Mouse (Mus musculus) heart, embryonic 16.5 days (tissue): ENCODE results near the gene Rab11fip4. TPM values are rescaled to one million over a fixed set of nuclear protein-coding genes. Genes with fewer than 3 reads are reported as not detected.

Experiments used
- ATAC-seq: fragments of 200-750 bp; cut with Nextera tagmentation; replicated peaks from 2 replicates; pipeline ENCODE4 v1.8.0; 2017; ENCODE audit warnings: moderate number of reproducible peaks; ENCODE audit not compliant: insufficient read depth, low FRiP score; ENCODE audit errors: extremely low read depth
- H3K27ac ChIP-seq: fragments of 300-500 bp; sonication (generic); 2 replicates; pipeline ENCODE4 v1.5.1; 2014; ENCODE audit warnings: mild to moderate bottlenecking, low read length, control low read depth, moderate library complexity
- H3K27me3 ChIP-seq: fragments of 300-500 bp; sonication (generic); 2 replicates; pipeline ENCODE4 v1.6.1; 2014; ENCODE audit warnings: low read length, mixed read lengths; ENCODE audit not compliant: control insufficient read depth, insufficient read depth
- H3K36me3 ChIP-seq: fragments of 300-500 bp; sonication (generic); 2 replicates; pipeline ENCODE4 v1.6.1; 2014; ENCODE audit not compliant: control insufficient read depth, insufficient read depth
- H3K4me1 ChIP-seq: fragments of 300-500 bp; sonication (generic); 2 replicates; pipeline ENCODE4 v1.6.1; 2014; ENCODE audit warnings: low read length, mixed read lengths; ENCODE audit not compliant: control insufficient read depth, insufficient read depth
- H3K4me2 ChIP-seq: fragments of 300-500 bp; sonication (generic); 2 replicates; pipeline ENCODE4 v1.6.1; 2014; ENCODE audit warnings: low read depth, mild to moderate bottlenecking, control low read depth, low read length
- H3K4me3 ChIP-seq: fragments of 300-500 bp; sonication (generic); 2 replicates; pipeline ENCODE4 v1.5.1; 2014; ENCODE audit warnings: mild to moderate bottlenecking, control low read depth, low read length
- H3K9ac ChIP-seq: fragments of 300-500 bp; sonication (generic); 2 replicates; pipeline ENCODE4 v1.6.1; 2014; ENCODE audit warnings: low read length, control low read depth
- H3K9me3 ChIP-seq: fragments of 300-500 bp; sonication (generic); replicated peaks from 2 replicates; pipeline ENCODE4 v1.6.1; 2016; ENCODE audit warnings: low read length; ENCODE audit not compliant: control insufficient read depth
- WGBS: fragments of 180-500 bp; shearing (Covaris S2); extraction: QIAGEN DNeasy Blood & Tissue Kit; methylation state at CpG from one replicate; pipeline ENCODE4 v1.1.7; 2014; 5-methylcytosine and 5-hydroxymethylcytosine counted together
- polyA plus RNA-seq: library from polyadenylated mRNA; unstranded; fragments of >200 nt; fragmentation: Nextera tagmentation; extraction: Ambion mirVana; gene quantifications from 2 replicates; pipeline ENCODE4 v1.2.1, GENCODE M21; 2015

The Rab11fip4 gene
- polyA plus RNA-seq, 1 experiment from 2014 or later: 2.7 TPM

- ATAC-seq: no peak
- H3K4me2 ChIP-seq: no peak overlapping the region
- no peaks in the 10 kb centered on the region for H3K36me3 ChIP-seq
- 61% methylated on average over 6 of the region's 6 CpGs for WGBS
- no peaks in the 10 kb centered on the region for H3K9me3 ChIP-seq
- H3K9ac ChIP-seq: no peak overlapping the region
- no peak overlapping the region for H3K4me3 ChIP-seq
- H3K27me3 ChIP-seq: no peaks in the 10 kb centered on the region
- peaks cover 15% of the 10 kb centered on the region for H3K4me1 ChIP-seq
- no peak overlapping the region for H3K27ac ChIP-seq
Observed at GRCm38 (mm10) chr11:79675994-79676393, 85.0 kb downstream of the Rab11fip4 start.

GRCm38 (mm10) chr11:79676483-79676967 is 85.5 kb downstream of the Rab11fip4 start:
- Histone ChIP-seq H3K4me3 (no peak overlapping the region), H3K27ac (no peak overlapping the region), H3K4me1 (peaks cover 15% of the 10 kb centered on the region), H3K9ac (no peak overlapping the region), H3K9me3 (no peaks in the 10 kb centered on the region), H3K27me3 (no peaks in the 10 kb centered on the region), H3K4me2 (no peak overlapping the region), H3K36me3 (no peaks in the 10 kb centered on the region)
- WGBS: 78% methylated on average over 2 of the region's 2 CpGs
- ATAC-seq: no peak

- no peak overlapping the region for H3K4me2 ChIP-seq
- H3K36me3 ChIP-seq: no peaks in the 10 kb centered on the region
- no peak overlapping the region for H3K9ac ChIP-seq
- H3K27me3 ChIP-seq: no peaks in the 10 kb centered on the region
- H3K9me3 ChIP-seq: no peaks in the 10 kb centered on the region
- no peak overlapping the region for H3K27ac ChIP-seq
- ATAC-seq: no peak
- no peak overlapping the region for H3K4me3 ChIP-seq
- WGBS: 75% methylated on average over 9 of the region's 9 CpGs
- H3K4me1 ChIP-seq: peaks cover 15% of the 10 kb centered on the region
Observed at GRCm38 (mm10) chr11:79677402-79677801, 86.4 kb downstream of the Rab11fip4 start.

GRCm38 (mm10) chr11:79678363-79679153 is 87.5 kb downstream of the Rab11fip4 start:
- Histone ChIP-seq H3K4me2 (no peak overlapping the region), H3K4me1 (peaks cover 15% of the 10 kb centered on the region), H3K9me3 (no peaks in the 10 kb centered on the region), H3K9ac (no peak overlapping the region), H3K27me3 (no peaks in the 10 kb centered on the region), H3K36me3 (no peaks in the 10 kb centered on the region), H3K4me3 (no peak overlapping the region), H3K27ac (no peak overlapping the region)
- no peak for ATAC-seq
- 75% methylated on average over 20 of the region's 20 CpGs for WGBS

GRCm38 (mm10) chr11:79679929-79680328 is 88.9 kb downstream of the Rab11fip4 start:
- Histone ChIP-seq H3K27ac (no peak overlapping the region), H3K36me3 (no peaks in the 10 kb centered on the region), H3K27me3 (no peaks in the 10 kb centered on the region), H3K4me1 (peaks cover 8% of the 10 kb centered on the region), H3K9me3 (no peaks in the 10 kb centered on the region), H3K9ac (no peak overlapping the region), H3K4me3 (no peak overlapping the region), H3K4me2 (no peak overlapping the region)
- ATAC-seq: no peak
- WGBS: 51% methylated on average over 5 of the region's 5 CpGs

GRCm38 (mm10) chr11:79680559-79680958 is 89.5 kb downstream of the Rab11fip4 start:
- H3K4me1 ChIP-seq: peaks cover 1% of the 10 kb centered on the region; the same call in 1 of the 2 replicates
- H3K27me3 ChIP-seq: no peaks in the 10 kb centered on the region
- no peaks in the 10 kb centered on the region for H3K36me3 ChIP-seq
- H3K27ac ChIP-seq: no peak overlapping the region
- H3K4me3 ChIP-seq: no peak overlapping the region
- H3K4me2 ChIP-seq: no peak overlapping the region
- H3K9ac ChIP-seq: no peak overlapping the region
- no peaks in the 10 kb centered on the region for H3K9me3 ChIP-seq
- WGBS: 80% methylated on average over 11 of the region's 11 CpGs
- no peak for ATAC-seq

- Histone ChIP-seq H3K36me3 (no peaks in the 10 kb centered on the region), H3K4me1 (no peaks in the 10 kb centered on the region), H3K9ac (no peak overlapping the region), H3K9me3 (no peaks in the 10 kb centered on the region), H3K27me3 (no peaks in the 10 kb centered on the region), H3K27ac (no peak overlapping the region), H3K4me3 (no peak overlapping the region), H3K4me2 (no peak overlapping the region)
- WGBS: 76% methylated on average over 5 of the region's 5 CpGs
- ATAC-seq: no peak
Observed at GRCm38 (mm10) chr11:79681182-79681581, 90.2 kb downstream of the Rab11fip4 start.

- H3K27me3 ChIP-seq: no peaks in the 10 kb centered on the region
- H3K4me2 ChIP-seq: no peak overlapping the region
- 57% methylated on average over 3 of the region's 3 CpGs for WGBS
- H3K36me3 ChIP-seq: no peaks in the 10 kb centered on the region
- no peaks in the 10 kb centered on the region for H3K9me3 ChIP-seq
- H3K4me1 ChIP-seq: no peaks in the 10 kb centered on the region
- no peak for ATAC-seq
- no peak overlapping the region for H3K9ac ChIP-seq
- H3K27ac ChIP-seq: no peak overlapping the region
- H3K4me3 ChIP-seq: no peak overlapping the region
Observed at GRCm38 (mm10) chr11:79681798-79682197, 90.8 kb downstream of the Rab11fip4 start.

- no peaks in the 10 kb centered on the region for H3K27me3 ChIP-seq
- no peak overlapping the region for H3K27ac ChIP-seq
- H3K4me1 ChIP-seq: no peaks in the 10 kb centered on the region
- H3K36me3 ChIP-seq: no peaks in the 10 kb centered on the region
- no peaks in the 10 kb centered on the region for H3K9me3 ChIP-seq
- no peak overlapping the region for H3K4me2 ChIP-seq
- H3K4me3 ChIP-seq: no peak overlapping the region
- no peak overlapping the region for H3K9ac ChIP-seq
- 83% methylated on average over 11 of the region's 11 CpGs for WGBS
- ATAC-seq: no peak
Observed at GRCm38 (mm10) chr11:79685109-79685508, 94.1 kb downstream of the Rab11fip4 start.
